9 mouse cellular contexts compared by ENCODE assay signal in genomic region chr5:140767704-140768141, GRCm38 (mm10). TPM values are rescaled to one million over a fixed set of nuclear protein-coding genes. Genes with fewer than 3 reads are reported as not detected.
A peak's percentile ranks its signal among the peaks of the same experiment; 100 is the strongest.
DNase-seq lines count a peak whose midpoint lies in the region; ATAC-seq and TF ChIP-seq lines count a peak whose summit lies in the region.
"Had no signal": no experiment of that assay in that cellular context is flagged by ENCODE, and none has a peak within 500 bp of the region (broad histone marks: within the 10 kb centered on the region; RNA-seq: fewer than 3 reads in every experiment).

No protein-coding gene starts in this region.

- H3K27me3 ChIP-seq in forebrain, embryonic 13.5 days: no peaks in the 10 kb centered on the region
- H3K27me3 ChIP-seq in heart, embryonic 15.5 days: no peaks in the 10 kb centered on the region
- H3K27me3 ChIP-seq in liver, adult 2 months (ENCODE audit: control insufficient read depth, insufficient read depth, low read length): no peaks in the 10 kb centered on the region
- H3K27me3 ChIP-seq in myocyte (ENCODE audit: control insufficient read depth, insufficient read depth, insufficient read length): no peaks in the 10 kb centered on the region
- H3K27me3 ChIP-seq: CH12.LX had no signal

- peaks cover 41% of the 10 kb centered on the region for H3K4me1 ChIP-seq in forebrain, embryonic 13.5 days
- peaks cover 75% of the 10 kb centered on the region for H3K4me1 ChIP-seq in heart, embryonic 15.5 days (replicated peaks)
- H3K4me1 ChIP-seq in liver, adult 2 months (ENCODE audit: control insufficient read depth, insufficient read depth, low read length): peaks cover 22% of the 10 kb centered on the region

- 0 out of 2 replicates have a peak, but pooled peaks have one; percentile 51 for ATAC-seq in cerebellum, adult (ENCODE audit: insufficient number of reproducible peaks, low FRiP score, low TSS enrichment)
- peak; percentile 73 for ATAC-seq in forebrain, embryonic 13.5 days
- peak; percentile 84 for ATAC-seq in heart, embryonic 15.5 days (replicated peaks; ENCODE audit: insufficient number of reproducible peaks, insufficient read depth, low FRiP score, low read depth)

- H3K36me3 ChIP-seq in forebrain, embryonic 13.5 days (ENCODE audit: poor library complexity, severe bottlenecking): 0 out of 2 replicates have a peak, but pooled peaks cover 10% of the 10 kb centered on the region
- H3K36me3 ChIP-seq in heart, embryonic 15.5 days: no peaks in the 10 kb centered on the region
- H3K36me3 ChIP-seq in liver, adult 2 months (ENCODE audit: control insufficient read depth, insufficient read depth, low read length): no peaks in the 10 kb centered on the region
- H3K36me3 ChIP-seq in myocyte (ENCODE audit: control insufficient read depth, insufficient read depth): no peaks in the 10 kb centered on the region

- TF ChIP-seq POLR2A in liver, adult 2 months (IDR thresholded peaks at IDR 0.05; ENCODE audit: extremely low read depth, insufficient read depth, low read length): no peak
- no peak for TF ChIP-seq POLR2A in myocyte (IDR thresholded peaks at IDR 0.05; ENCODE audit: insufficient read length, low read depth)

- peak overlapping the region; percentile 82 for H3K27ac ChIP-seq in forebrain, embryonic 13.5 days
- H3K27ac ChIP-seq in heart, embryonic 15.5 days: peak overlapping the region; percentile 94
- H3K27ac ChIP-seq in liver, adult 2 months (replicated peaks; ENCODE audit: insufficient read depth, low read depth, low read length): peak overlapping the region; percentile 73

- peak overlapping the region; percentile 15; the same call in 1 of the 2 replicates for H3K4me2 ChIP-seq in forebrain, embryonic 13.5 days
- peak overlapping the region; percentile 37 for H3K4me2 ChIP-seq in heart, embryonic 15.5 days
- H3K4me2 ChIP-seq in myocyte (ENCODE audit: low read depth): peak overlapping the region; percentile 55

- peaks cover 5% of the 10 kb centered on the region; the same call in 1 of the 2 replicates for H3K79me2 ChIP-seq in liver, adult 2 months (ENCODE audit: control insufficient read depth, insufficient read depth, low read length)
- H3K79me2 ChIP-seq in myocyte (ENCODE audit: control insufficient read depth, insufficient read depth): no peaks in the 10 kb centered on the region

- DNase-seq in 3T3-L1 (ENCODE audit: low read depth, low spot score): peak; percentile 96
- peak; percentile 94 for DNase-seq in kidney, postnatal 14 days
- DNase-seq in liver, adult 2 months (ENCODE audit: extremely low read depth, low read depth, low spot score): peak; percentile 32
- peak; percentile 93 for DNase-seq in testis, postnatal 10 days (ENCODE audit: low spot score)

- no peak overlapping the region for H3ac ChIP-seq in myocyte (ENCODE audit: control insufficient read depth, insufficient read length)

- TF ChIP-seq CTCF in liver, adult 2 months (IDR thresholded peaks at IDR 0.05; ENCODE audit: low read depth, low read length): no peak

- H3K9ac ChIP-seq in forebrain, embryonic 13.5 days: peak overlapping the region; percentile 50
- peak overlapping the region; percentile 20; the same call in 1 of the 2 replicates for H3K9ac ChIP-seq in heart, embryonic 15.5 days
- peak overlapping the region; percentile 29; the same call in 1 of the 2 replicates for H3K9ac ChIP-seq in liver, adult 2 months (ENCODE audit: low read depth, low read length)

- 3% methylated on average over 9 of the region's 9 CpGs for WGBS in forebrain, embryonic 13.5 days
- 6% methylated on average over 9 of the region's 9 CpGs for WGBS in heart, embryonic 15.5 days
- WGBS in liver, adult 2 months: 57% methylated on average over 9 of the region's 9 CpGs

- H3K4me3 ChIP-seq in forebrain, embryonic 13.5 days: no peak overlapping the region
- no peak overlapping the region for H3K4me3 ChIP-seq in heart, embryonic 15.5 days
- no peak overlapping the region for H3K4me3 ChIP-seq in liver, adult 2 months (ENCODE audit: insufficient read depth, low read depth, low read length)
- no peak overlapping the region for H3K4me3 ChIP-seq in myocyte

- no peaks in the 10 kb centered on the region for H3K9me3 ChIP-seq in forebrain, embryonic 13.5 days (replicated peaks)
- no peaks in the 10 kb centered on the region for H3K9me3 ChIP-seq in heart, embryonic 15.5 days (replicated peaks)

TF ChIP-seq in myocyte, 11 proteins besides CTCF, POLR2A, EP300 and RAD21:
- TF ChIP-seq REST (IDR thresholded peaks at IDR 0.05; ENCODE audit: insufficient read depth, insufficient read length) (no peak), POLR2AphosphoS2 (IDR thresholded peaks at IDR 0.05; ENCODE audit: insufficient read length, low read depth) (no peak), MYOG (IDR thresholded peaks at IDR 0.05; ENCODE audit: control insufficient read depth in 1 of 3, insufficient read depth in 1 of 3, insufficient read length in 2 of 3, low read depth in 2 of 3) (peak in 1 of 3 experiments; percentile 4), E2F4 (IDR thresholded peaks at IDR 0.05; ENCODE audit: insufficient read depth) (no peak), TCF3 (IDR thresholded peaks at IDR 0.05; ENCODE audit: insufficient read length, low read depth) (no peak), MYOD1 (IDR thresholded peaks at IDR 0.05; ENCODE audit: control insufficient read depth in 1 of 3, insufficient read length in 2 of 3, low read depth in 2 of 3) (peak in 1 of 3 experiments; percentile 35), SRF (IDR thresholded peaks at IDR 0.05; ENCODE audit: control insufficient read depth, insufficient read length, low read depth) (no peak)

RNA-seq across cellular contexts. Expression of gene Amz1, which starts 43.8 kb away (rescaled TPM):
- 2.7 and 3.3 TPM in 2 replicates for polyA plus RNA-seq in forebrain, embryonic 13.5 days (2015; fragmentation: Nextera tagmentation; extraction: Ambion mirVana)
- polyA plus RNA-seq in heart, embryonic 15.5 days (2015; fragmentation: Nextera tagmentation; extraction: Ambion mirVana): 0.72 and 1.0 TPM in 2 replicates
- total RNA-seq in liver, adult 2 months (2014; rRNA removed): 0.46 and 0.54 TPM in 2 replicates
- 0.15 and 0.93 TPM in 2 replicates for polyA plus RNA-seq in liver, adult 2 months (2012; rRNA removed)
- polyA plus RNA-seq in myocyte (2012; fragmentation: generic; extraction: Trizol): 1.2 TPM

Comparison
In these comparisons a context has a peak if more than half of its experiments do, and no peak if none do; other contexts are left out.
1. DNase-seq: peak in every context shown above with its lines; median percentile 96 in 3T3-L1; 94 in kidney, postnatal 14 days; 93 in testis, postnatal 10 days; 32 in liver, adult 2 months.